Mouse (Mus musculus) bone marrow, adult 2 months (tissue): ENCODE measurements around the gene Zdhhc17.

Experiments used
- CTCF ChIP-seq: fragments of 200-500 bp; IDR thresholded peaks from 2 replicates; pipeline ENCODE4 v1.5.1; 2011; ENCODE audit warnings: low read length, control low read depth; ENCODE audit not compliant: control insufficient read depth, insufficient read depth
- POLR2A ChIP-seq: fragments of 200-500 bp; IDR thresholded peaks from 2 replicates; pipeline ENCODE4 v1.6.1; 2011; ENCODE audit warnings: low read depth, mild to moderate bottlenecking, control low read depth, low read length, borderline replicate concordance; ENCODE audit not compliant: control insufficient read depth

GRCm38 (mm10) chr10:111010480-111011225 is 713 bp upstream of the Zdhhc17 start:
- TF ChIP-seq POLR2A (no peak), CTCF (no peak)
